Mouse (Mus musculus): Measurements from ENCODE around the gene Lsamp.

GRCm38 (mm10) chr16:41957811-41958210 is 1973.7 kb downstream of the Lsamp start:
- TF ChIP-seq CTCF (IDR thresholded peaks at IDR 0.05) (no peak), POLR2A (IDR thresholded peaks at IDR 0.05; ENCODE audit: insufficient read depth, low read depth, low read length) (no peak), EP300 (IDR thresholded peaks at IDR 0.05; ENCODE audit: insufficient read depth, low read depth, low read length) (no peak)
